Mouse (Mus musculus): Measurements from ENCODE around the gene Fam24a. TPM values are rescaled to one million over a fixed set of nuclear protein-coding genes. Genes with fewer than 3 reads are reported as not detected.

Gene Fam24a
- not detected for total RNA-seq (2022)

DNA sequence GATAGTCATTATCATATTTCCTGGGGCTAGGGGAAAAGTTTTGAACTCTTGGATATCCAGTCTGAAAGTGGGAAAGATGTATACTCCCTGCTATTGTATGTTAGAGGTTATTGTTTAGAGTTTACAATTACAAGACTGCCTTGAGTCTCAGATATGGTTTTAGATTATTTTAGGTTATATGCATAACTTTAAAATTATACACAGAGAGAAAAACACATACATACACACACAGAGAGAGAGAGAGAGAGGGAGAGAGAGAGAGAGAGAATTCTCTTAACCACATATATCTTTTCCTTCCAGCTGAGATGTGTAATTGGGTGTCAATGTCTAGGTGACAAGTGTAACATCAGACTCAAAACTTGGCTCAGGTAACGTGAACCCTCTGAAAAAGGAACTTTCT lies at the start of gene Fam24a:
Gene Fam24a (plus strand): TSS at position 301 of the 400 bp plus-strand sequence.
- no peak for DNase-seq (ENCODE audit: low spot score in 2 of 2)

DNA sequence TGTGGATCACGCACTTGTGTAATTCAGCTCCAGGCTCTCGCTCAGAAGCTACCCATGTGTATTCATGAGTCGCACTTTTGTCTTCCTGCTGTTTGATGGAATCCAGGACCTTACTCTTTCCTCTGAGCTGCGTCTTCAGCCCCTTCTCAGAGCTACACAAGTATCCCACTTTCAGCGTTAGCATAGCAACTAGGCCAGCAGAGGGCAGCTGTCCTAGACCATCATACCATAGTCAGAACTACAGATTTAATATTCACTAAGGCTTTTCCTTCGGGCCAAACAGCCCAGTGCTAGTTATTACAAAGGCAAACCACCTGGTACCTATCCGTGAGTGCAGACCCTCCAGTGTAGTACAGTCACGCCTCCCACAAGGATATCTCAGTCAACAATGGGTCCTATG lies 36.5 kb upstream of the Fam24a start:
- DNase-seq (ENCODE audit: low spot score in 2 of 2) = no peak

DNA sequence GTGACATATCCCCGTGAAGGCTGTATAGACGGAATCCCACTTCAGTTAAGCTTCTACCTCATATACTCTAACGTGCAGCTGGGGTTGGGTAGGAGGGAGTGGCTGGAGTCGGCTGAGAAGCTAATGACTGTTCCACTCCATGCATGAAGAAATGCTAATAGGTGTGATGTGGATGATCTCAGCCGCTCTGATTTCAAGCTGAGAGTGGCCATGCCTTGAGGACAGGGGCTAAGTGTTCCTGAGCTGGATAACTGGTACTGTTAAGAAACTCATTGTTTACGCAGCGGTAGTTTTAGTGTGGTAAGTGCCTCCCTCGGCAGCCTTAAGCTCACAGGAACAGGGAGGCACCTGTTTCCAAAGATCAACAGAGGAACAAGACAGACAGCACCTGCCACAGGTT lies 30.3 kb upstream of the Fam24a start:
- DNase-seq (ENCODE audit: low spot score in 2 of 2) = no peak

DNA sequence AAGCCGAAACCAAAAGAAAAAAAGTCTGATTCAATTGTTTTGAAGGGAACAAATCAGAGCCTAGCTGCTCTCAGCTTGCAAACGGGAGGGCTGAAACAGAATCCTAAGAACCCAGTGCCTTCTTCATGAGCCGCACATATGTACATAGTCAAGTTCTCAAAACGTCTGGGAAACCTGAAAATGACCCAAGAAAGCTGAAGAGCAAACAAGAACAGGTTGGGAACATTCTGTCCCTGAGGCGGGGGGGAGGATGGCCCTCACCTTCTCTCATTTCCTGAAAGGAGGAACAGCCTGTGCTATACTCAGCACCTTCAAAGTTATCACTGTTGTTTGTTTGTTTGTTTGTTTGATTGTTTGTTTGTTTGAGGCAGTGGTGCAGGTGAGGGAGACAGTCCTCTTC lies 26.9 kb upstream of the Fam24a start:
- no peak for DNase-seq (ENCODE audit: low spot score in 2 of 2)

DNA sequence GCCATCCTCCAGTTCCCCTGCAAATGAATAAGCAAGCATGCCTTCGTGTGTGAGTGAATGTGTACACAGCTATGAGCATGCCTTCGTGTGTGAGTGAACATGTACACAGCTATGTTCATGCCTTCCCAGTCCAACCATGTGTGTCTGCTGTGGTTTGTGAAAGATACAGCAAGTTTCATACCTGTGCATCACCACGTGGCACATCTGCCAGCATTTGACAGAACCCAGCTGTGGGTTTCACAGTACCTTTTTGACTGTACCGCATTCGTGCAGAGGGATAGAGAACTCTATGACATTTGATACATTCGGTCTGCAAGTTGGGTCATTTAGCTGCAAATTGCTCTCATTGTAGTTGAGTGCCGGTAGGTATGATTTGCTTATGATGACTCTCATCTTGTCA lies 19.2 kb upstream of the Fam24a start:
- no peak for DNase-seq (ENCODE audit: low spot score in 2 of 2)

DNA sequence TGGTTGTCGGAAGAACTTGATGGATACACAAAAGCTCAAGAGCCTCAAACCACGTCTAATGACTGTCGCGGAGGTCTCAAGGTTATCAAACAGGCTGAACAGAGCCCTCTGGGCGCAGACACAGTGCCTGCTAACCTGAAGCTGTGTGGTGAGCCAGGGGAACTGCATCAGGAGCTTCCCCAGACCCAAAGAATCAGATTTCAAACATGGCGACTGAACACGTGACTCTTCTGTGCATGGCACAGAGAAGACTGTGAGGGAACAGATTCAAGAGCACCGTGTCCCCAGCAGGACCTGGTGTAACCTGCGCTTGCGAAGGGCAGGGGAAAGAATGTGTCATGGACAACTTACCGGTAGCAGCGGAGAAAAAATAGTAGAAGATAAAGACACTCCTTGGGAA lies 16.1 kb upstream of the Fam24a start:
- DNase-seq (ENCODE audit: low spot score in 2 of 2) = no peak

DNA sequence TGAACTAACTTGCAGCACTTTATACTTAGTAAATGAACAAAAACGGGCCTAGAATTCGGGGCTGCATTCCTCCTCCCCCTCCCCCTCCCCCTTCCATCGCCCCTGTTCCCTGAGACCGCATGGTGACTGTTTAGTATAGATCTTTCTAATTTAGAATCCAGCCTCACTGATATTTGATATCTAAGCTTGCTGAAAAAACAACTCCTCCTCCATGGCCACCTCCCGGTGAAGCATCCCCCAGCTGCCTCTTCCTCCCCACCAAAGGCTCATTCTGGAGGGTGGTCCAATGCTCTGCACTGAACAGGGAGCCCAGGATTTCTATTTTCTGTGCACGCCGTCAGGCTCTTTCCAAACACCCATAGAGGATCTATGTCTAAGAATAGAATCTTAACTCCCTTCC lies 15.3 kb upstream of the Fam24a start:
- DNase-seq (ENCODE audit: low spot score in 2 of 2) = no peak

DNA sequence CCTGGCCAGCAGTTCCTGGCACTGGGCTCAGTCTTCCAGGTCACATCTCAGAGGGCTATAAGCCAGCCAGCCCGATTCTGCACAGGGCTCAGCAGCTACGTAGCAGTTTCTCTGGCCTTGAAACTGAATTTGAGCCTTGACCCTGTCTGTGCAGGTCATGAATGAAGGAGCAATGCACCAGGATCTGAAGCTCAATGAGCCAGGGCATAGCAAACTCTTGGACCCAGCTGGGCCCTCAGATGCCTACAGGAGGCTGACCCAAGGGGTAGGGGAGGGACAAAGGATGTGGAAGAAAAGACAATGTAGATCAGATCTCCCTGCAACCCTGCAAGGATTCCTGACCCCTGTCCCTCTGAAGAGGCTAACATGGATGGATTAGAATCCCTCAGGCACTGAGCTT lies 11.5 kb upstream of the Fam24a start, which contains the start of gene Cuzd1:
Gene Cuzd1 (minus strand): TSS at position 101 of the 400 bp plus-strand sequence.
- DNase-seq (ENCODE audit: low spot score in 2 of 2) = no peak

DNA sequence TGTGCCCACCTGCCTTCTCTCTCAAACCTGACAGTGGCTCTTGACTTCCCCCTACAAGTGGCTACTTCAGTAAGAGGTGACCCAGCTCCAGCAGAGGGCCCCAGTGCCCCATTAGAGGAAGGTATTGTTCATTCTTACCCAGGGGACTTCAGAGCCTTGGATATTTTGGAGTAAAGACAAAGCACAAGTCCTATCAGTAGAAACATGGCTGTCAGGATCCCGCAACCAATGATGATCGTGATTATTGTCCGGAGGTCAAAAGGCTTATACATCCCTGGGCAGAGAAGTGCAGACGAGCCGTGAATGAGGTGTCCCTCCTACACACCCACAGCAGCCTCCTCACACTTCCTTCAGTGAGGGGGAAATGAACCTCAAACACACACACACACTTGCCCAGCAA lies 6.6 kb upstream of the Fam24a start:
- no peak for DNase-seq (ENCODE audit: low spot score in 2 of 2)

DNA sequence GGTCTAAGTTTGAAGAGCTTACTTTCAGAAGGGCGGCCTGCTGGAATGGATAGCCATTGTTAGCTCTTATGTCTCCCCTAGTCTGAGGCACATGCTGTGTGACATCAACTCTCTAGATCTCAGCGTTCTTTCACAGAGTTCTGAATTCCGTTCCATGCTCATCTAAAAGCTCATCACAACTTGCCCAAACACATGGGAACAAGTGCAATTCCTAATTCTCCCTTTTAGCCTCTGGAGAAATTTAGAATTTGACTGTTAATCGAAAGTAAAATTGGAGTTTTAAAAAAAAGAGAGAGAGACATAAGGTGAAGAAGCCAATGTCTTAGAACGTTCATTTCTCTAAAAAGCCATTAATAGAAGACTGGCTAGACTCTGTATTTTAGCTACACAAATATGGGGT lies 4.2 kb upstream of the Fam24a start, which contains the start of gene Fam24b:
Gene Fam24b (minus strand): TSS at position 101 of the 400 bp plus-strand sequence.
- DNase-seq (ENCODE audit: low spot score in 2 of 2) = no peak

DNA sequence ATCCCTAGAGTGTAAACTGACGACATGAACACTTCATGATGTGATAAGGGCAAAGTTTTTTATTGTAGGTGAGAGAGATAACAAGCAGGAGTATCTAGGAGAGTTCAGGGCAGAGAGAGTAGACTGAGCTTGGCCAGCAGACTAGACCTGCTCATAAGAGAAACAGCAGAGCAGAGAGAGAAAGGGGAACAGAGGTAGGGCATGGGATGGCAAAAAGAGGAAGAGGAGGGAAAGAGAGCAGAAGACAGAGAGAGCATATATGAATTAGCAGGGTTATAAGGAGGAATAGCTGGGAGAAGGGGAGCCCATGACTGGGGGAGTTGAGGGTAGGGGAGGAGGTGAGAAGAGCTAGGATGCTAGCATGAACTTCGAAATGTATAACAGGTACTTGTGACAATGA lies 2.0 kb upstream of the Fam24a start:
- no peak for DNase-seq (ENCODE audit: low spot score in 2 of 2)

DNA sequence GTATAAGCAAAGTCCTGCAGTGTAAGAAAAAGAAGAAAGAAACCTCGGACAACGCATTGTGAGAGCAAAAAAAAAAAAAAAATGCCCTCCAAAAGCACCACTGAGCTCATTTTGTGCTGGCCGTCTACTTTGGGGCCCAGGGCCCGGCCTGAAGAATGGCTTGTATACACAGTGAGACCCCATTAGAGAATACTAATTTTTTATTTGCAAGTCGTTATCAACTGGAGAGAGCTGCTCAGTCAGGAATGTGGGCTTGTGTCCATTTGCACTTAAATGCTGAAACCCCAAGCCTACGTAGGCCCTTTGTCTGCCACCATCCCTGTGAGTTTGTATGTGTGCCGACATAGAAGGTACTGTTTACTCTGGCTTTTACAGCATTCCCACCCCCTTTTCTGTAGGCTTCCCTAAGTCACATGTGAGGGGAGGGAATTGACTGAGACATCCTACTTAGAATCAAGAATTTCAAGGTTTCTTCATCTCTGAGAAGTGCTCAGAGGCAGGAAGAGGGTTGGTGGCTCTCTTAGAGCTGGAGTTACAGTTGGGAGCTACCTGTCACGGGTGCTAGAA lies 3.9 kb downstream of the Fam24a start:
- no peak for DNase-seq (ENCODE audit: low spot score in 2 of 2)

DNA sequence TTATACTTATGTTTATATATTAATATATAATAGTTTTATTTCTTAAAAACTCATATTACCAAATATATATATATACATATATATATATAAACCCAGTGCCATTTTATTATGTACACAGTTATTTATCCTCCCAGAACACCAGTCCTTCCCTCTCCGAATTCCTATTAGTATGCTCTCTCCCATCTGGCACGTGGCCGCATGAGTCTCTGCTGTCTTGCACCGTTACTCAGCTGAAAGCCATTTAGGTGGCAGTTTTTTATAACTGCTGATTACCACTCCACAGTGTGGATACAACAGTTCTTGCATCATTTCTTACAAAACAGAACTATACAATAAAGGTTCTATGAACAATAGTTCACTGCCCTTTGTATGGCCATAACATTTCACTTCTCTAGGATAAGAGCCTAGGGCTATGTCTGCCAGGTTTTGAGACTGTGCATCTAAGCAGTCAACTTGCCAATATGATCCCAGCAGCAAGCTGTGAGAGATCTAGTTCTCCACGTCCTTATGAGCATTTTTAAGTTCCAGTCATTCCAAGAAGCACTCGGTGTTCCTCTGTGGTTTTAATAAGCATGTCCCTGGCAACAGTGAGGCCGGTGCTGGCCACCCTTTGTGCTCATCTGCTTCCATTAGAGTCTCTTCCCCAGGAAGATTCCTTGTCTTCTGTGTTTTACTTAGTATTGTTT lies 12.3 kb downstream of the Fam24a start:
- DNase-seq (ENCODE audit: low spot score in 2 of 2) = no peak

DNA sequence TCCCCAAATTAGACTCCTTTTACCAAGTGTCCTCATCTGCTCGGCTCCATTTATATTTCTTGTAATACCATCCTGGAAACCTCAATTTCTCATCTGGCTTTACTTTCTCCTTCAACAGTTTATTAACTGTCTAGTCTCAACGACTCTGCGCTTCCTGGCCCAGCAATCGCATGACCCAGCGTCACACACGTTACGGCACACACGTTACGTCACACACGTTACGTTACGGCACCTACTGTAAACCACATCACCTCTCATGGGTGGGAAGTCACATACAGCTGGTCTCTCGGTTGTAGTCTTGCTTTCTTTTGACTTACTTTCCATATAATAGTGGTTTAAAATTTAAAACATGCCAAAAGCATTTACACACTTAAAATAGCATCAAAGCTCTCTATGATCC lies 22.4 kb downstream of the Fam24a start:
- no peak for DNase-seq (ENCODE audit: low spot score in 2 of 2)

DNA sequence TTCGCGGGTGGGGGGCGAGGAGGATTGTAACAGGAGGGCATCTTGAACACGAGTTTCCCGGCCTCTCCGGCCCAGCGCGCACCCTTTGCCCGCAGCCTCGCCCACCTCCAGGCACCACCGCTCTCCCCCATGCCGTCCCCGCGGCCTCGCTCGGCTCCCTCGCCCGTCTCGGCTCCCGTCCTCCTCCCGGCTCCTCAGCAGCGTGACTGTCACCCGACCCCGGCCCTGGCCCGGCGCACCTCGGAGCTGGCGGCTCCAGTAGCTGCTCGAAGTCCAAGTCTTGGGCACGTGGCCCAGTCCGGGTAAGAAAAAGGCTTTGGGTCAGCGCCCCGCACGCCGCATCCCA lies 28.6 kb downstream of the Fam24a start:
- no peak for DNase-seq (ENCODE audit: low spot score in 2 of 2)

DNA sequence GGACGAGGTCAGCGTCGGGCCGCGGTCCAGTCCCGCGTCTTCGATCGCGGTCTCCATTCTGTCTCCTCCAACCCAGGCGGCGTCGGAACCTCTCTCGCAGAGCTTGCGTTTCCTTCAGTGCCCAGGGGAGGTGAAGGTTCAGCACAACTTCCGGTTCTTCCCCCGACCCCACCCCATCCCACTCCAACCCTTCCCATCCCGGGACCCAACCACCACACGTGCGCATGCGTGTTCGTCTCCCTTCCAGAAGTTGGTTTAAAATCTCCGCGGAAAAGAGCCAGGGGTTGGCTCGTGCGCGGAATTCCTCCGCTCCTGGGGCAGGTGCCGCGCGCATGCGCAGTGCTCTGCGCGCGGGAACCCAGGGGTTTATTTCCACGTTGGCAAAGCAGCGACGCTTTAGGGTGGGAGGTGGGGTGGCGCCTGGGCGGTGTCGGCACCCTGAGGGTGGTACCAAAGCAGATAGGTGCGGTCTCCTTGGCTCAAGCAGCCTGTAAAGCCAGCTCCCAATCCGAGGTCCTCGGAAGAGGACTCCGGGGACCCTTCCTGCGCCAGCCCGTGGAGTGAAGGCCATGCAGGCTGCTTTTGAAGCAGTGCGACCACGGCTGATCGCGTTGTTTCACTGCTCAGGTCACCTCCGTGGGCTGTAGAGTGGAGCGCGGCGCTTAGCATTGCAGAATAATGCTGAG lies 29.1 kb downstream of the Fam24a start, which contains the start of gene 2310057M21Rik:
Gene 2310057M21Rik (minus strand): TSS at position 145 of the 686 bp plus-strand sequence.
- DNase-seq (ENCODE audit: low spot score in 2 of 2) = peak; percentile 83 to 94

DNA sequence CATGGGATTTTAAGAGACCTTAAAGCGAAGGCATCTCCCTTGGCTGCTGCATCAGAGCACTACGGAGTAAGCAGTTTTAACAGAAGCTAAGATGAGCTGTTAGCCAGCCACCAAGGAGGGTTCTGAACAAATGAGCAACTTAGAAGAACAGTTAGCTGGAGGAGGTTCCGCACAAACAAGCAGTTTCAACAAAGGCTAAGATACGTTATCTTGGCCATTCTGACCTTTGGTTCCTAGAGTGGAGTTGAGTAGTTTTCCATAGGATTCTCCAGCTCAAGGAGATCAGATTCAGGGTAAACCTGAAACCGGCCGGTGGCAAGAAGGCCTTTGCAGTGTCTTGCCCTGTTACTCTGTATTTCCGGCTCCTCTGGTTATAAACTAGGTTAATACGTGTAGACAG lies 30.5 kb downstream of the Fam24a start:
- DNase-seq (ENCODE audit: low spot score in 2 of 2) = no peak

DNA sequence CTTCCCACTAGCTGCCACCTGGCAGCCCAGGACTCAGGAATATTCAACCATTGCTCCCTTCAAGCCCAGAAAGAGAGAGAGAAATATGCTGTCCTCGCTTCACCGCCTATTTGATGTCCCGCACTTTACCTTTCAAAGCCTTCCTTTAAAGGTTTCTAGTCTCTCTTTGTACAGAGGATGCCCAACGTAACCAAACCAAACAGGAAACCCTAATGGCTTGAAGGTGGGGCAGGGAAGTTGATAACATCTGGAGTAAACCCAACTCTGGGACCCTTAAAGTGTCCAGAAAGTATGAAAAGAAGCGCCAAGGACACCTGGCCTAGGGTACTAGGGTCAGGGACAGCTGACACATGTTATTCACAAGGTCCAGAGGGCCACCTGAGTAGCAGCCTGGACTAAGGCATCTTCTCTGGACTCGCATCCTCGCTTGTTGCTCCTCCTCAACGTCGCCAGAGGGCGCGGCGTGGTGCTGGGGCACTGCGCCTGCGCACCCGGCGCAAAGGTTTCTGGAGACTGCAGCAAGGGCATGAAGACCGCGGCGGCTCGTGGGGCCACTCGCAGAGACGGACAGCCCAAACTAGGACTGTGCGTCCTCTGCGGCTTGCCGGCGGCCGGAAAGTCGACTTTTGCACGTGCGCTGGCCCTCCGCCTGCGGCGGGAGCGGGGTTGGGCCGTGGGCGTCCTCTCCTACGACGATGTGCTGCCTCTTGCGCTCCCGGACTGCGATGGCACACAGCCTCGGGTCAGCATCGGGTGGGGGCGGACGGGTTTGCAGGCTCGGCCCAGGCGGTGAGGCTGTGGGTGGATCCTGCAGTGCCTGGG lies 37.2 kb downstream of the Fam24a start, which contains the start of gene Pstk:
Gene Pstk (plus strand): TSS at position 494 of the 822 bp plus-strand sequence.
- peak; percentile 80 to 83 for DNase-seq (ENCODE audit: low spot score in 2 of 2)

DNA sequence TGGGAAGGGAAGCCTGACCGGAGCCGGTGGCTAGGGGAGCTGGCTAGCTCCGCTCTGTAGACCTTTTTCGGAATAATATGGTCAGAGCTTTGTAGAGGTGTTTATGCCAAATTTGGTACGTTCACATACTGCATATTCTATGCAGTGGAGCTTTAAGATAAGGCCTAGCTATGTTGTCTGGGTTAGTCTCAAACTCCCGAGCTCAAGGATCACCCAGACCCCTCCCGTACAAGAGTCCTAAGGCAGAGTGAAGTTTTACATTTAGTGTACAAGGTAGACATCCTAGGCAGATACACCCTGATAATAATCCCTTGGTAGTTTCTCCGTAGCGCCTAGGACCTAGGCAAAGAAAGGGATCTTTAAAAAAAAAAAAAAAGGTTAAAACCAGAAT lies 37.8 kb downstream of the Fam24a start:
- no peak for DNase-seq (ENCODE audit: low spot score in 2 of 2)

DNA sequence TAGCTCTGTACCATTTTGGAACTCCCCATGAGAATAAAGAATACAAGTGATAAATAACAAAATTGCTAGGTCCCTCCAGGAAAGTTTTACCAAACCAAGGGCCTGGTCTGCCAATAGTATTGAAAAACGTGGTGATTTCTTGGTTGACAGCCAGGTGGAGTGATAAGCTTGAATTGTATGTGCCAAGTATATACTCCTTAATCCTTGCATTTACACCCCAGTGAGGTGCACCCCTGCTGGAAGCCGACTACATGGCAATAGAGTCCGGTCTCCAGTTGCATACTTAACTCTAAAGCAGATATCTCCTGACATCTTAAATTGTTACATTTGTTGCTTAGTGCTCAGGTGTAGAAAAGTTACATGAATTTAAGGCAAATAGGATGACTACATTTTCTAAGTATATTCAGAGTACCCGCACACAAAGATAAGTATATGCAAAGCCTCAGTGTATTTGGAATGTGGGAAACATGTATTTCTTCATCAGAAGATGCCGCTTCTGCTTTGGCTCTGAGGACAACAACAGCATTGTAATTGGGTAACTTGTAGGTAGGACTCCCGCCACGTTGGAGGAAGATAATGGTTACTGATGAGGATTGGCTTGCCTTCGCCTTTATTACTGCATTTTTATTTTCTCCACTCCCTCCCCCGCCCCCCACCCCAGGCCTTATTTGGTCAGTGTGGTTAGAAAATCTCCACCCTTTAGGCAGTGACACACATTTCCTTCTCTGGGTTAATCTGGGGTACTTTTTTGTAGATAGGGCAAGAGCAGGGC lies 38.4 kb downstream of the Fam24a start:
- no peak for DNase-seq (ENCODE audit: low spot score in 2 of 2)

Data from left cerebral cortex, adult 8-10 months (tissue).